Mouse (Mus musculus): Measurements from ENCODE around the gene Phox2b. TPM values are rescaled to one million over a fixed set of nuclear protein-coding genes. Genes with fewer than 3 reads are reported as not detected.
A peak's percentile ranks its signal among the peaks of the same experiment; 100 is the strongest.

Gene Phox2b
- polyA plus RNA-seq, 1 experiment from 2014 or later, result 0.21 TPM

DNA sequence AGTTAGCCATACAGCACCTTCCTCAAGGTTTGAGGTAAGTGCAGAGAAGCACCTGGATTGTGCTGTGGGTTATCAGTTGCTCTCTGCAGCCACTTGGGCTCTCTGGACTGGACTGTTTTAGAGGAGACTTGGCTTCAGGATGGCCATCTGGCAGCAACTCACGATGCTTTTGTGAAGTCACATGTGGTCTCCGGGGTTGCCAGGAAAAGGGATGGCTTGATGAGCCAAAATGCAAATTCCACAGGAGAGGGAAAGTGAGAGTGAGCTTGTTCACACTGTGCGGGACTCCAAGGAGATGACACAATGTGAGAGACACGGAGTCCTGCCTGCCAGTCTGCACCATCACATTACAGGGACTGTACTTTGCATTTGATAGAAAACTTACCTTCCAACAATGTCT lies 7.3 kb downstream of the Phox2b start:
- Histone ChIP-seq H3K4me3 (replicated peaks; ENCODE audit: low read depth, low read length) (no peak overlapping the region), H3K27ac (no peak overlapping the region), H3K36me3 (ENCODE audit: insufficient read depth, low read length) (no peaks in the 10 kb centered on the region), H3K27me3 (ENCODE audit: insufficient read depth, low read length) (peaks cover 72% of the 10 kb centered on the region), H3K9me3 (replicated peaks; ENCODE audit: low read length) (no peaks in the 10 kb centered on the region), H3K9ac (ENCODE audit: low read depth, low read length) (no peak overlapping the region), H3K4me2 (ENCODE audit: low read length) (no peak overlapping the region), H3K4me1 (replicated peaks; ENCODE audit: insufficient read depth, low read length) (no peaks in the 10 kb centered on the region)
- DNase-seq (ENCODE audit: low spot score) (no peak), ATAC-seq (replicated peaks; ENCODE audit: low FRiP score, low read depth) (no peak)
- 22% methylated on average over 4 of the region's 4 CpGs for WGBS
- TF ChIP-seq CTCF (IDR thresholded peaks at IDR 0.05; ENCODE audit: low read depth), result no peak

DNA sequence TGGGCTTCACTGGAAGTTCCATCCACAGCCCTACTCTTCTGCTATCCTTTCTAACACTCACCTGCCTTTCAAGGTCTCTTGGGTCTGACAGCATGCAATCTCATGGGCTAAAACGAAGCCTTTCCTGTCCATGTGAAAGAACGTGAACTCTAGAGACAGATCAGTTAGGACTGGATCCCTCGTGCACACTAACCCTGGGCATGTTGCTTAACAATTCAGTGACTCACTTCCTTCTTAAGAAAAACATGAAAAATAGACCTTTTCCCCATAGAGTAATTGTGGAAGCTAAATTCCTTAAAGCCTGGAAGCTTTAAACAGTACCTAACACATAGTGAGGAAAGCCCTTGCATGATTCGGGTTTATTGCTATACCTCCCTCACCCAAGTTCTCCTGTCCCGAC lies 8.2 kb downstream of the Phox2b start:
- no peak for TF ChIP-seq CTCF (IDR thresholded peaks at IDR 0.05; ENCODE audit: low read depth)
- no peaks in the 10 kb centered on the region for H3K9me3 ChIP-seq (replicated peaks; ENCODE audit: low read length)
- ATAC-seq (replicated peaks; ENCODE audit: low FRiP score, low read depth), result no peak

DNA sequence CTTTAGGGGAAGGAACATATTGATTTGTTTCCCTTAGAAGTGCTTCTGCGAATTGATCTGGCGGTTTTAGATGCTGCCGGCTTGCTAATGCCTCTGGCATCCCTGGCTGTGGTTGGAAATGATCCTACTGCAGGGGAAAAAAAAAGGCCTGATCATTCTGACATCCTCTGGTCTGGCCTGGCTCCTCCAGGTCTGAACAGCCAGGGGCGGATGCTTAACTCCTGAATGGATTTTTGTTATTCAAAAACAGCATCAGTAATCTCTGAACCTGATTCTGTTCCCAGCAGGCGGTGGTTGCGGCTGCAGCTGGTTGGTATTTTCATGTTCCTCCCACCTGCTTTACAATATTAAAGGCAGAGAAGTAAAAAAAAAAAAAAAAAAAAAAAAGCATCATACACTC lies 16.0 kb downstream of the Phox2b start:
- Histone ChIP-seq H3K36me3 (ENCODE audit: insufficient read depth, low read length) (no peaks in the 10 kb centered on the region), H3K4me3 (replicated peaks; ENCODE audit: low read depth, low read length) (no peak overlapping the region), H3K27ac (no peak overlapping the region), H3K9me3 (replicated peaks; ENCODE audit: low read length) (peaks cover 8% of the 10 kb centered on the region; the same call in 1 of the 2 replicates), H3K27me3 (ENCODE audit: insufficient read depth, low read length) (no peaks in the 10 kb centered on the region), H3K4me1 (replicated peaks; ENCODE audit: insufficient read depth, low read length) (no peaks in the 10 kb centered on the region), H3K4me2 (ENCODE audit: low read length) (no peak overlapping the region), H3K9ac (ENCODE audit: low read depth, low read length) (no peak overlapping the region)
- TF ChIP-seq CTCF (IDR thresholded peaks at IDR 0.05; ENCODE audit: low read depth), result no peak
- WGBS, result 47% methylated on average over 6 of the region's 6 CpGs
- DNase-seq (ENCODE audit: low spot score), result no peak
- ATAC-seq (replicated peaks; ENCODE audit: low FRiP score, low read depth), result no peak

More for the DNA sequence above, 8.2 kb downstream of the Phox2b start:
- Histone ChIP-seq H3K27ac (no peak overlapping the region), H3K27me3 (ENCODE audit: insufficient read depth, low read length) (peaks cover 67% of the 10 kb centered on the region), H3K9ac (ENCODE audit: low read depth, low read length) (no peak overlapping the region), H3K4me1 (replicated peaks; ENCODE audit: insufficient read depth, low read length) (no peaks in the 10 kb centered on the region), H3K4me2 (ENCODE audit: low read length) (no peak overlapping the region), H3K4me3 (replicated peaks; ENCODE audit: low read depth, low read length) (no peak overlapping the region), H3K36me3 (ENCODE audit: insufficient read depth, low read length) (no peaks in the 10 kb centered on the region)
- no peak for DNase-seq (ENCODE audit: low spot score)
- WGBS, result 54% methylated on average over 5 of the region's 5 CpGs

DNA sequence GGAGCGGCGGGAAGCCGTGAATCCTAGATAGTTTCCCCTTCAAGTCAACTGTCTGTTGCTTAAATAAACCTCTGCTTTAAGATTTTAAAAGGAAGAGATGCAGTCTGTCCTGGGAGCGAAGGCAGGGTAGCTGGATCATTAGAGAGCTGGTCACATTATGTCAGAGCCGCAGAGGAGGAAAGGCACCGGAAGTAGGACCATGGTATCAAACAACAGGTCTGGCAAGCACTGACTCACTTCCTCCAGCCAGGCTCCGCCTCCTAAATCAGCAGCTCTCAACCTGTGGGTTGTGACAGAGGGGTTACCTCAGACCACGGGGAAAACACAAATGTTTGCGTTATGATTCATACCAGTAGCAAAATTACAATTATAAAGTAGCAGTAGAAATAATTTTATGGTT lies 35.5 kb downstream of the Phox2b start:
- Histone ChIP-seq H3K36me3 (ENCODE audit: insufficient read depth, low read length) (no peaks in the 10 kb centered on the region), H3K4me2 (ENCODE audit: low read length) (no peak overlapping the region), H3K9ac (ENCODE audit: low read depth, low read length) (no peak overlapping the region), H3K4me3 (replicated peaks; ENCODE audit: low read depth, low read length) (no peak overlapping the region), H3K27ac (no peak overlapping the region), H3K27me3 (ENCODE audit: insufficient read depth, low read length) (no peaks in the 10 kb centered on the region), H3K9me3 (replicated peaks; ENCODE audit: low read length) (no peaks in the 10 kb centered on the region), H3K4me1 (replicated peaks; ENCODE audit: insufficient read depth, low read length) (no peaks in the 10 kb centered on the region)
- no peak for TF ChIP-seq CTCF (IDR thresholded peaks at IDR 0.05; ENCODE audit: low read depth)
- WGBS, result 72% methylated on average over 9 of the region's 9 CpGs
- DNase-seq (ENCODE audit: low spot score) (no peak), ATAC-seq (replicated peaks; ENCODE audit: low FRiP score, low read depth) (no peak)

DNA sequence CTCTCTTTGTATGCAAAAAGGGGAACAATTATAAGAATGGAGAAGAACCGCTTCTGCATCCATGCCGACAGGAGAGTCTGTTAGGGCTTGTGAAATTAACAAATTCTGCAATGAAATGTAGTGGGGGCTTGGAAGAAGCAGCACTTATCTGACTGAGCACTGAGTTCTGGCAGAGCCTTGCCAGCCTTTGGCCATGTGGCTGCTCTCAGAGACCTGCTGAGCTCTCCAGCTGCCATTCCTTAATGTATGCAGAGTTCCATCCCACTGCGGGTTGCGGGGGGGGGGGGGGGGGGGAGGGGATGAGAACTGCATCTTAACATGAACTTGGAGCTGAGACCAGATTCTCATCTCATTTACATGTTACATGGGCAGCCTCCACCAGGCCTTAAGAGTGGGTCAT lies 38.6 kb downstream of the Phox2b start:
- Histone ChIP-seq H3K4me2 (ENCODE audit: low read length) (no peak overlapping the region), H3K27me3 (ENCODE audit: insufficient read depth, low read length) (no peaks in the 10 kb centered on the region), H3K27ac (no peak overlapping the region), H3K4me1 (replicated peaks; ENCODE audit: insufficient read depth, low read length) (no peaks in the 10 kb centered on the region), H3K36me3 (ENCODE audit: insufficient read depth, low read length) (no peaks in the 10 kb centered on the region), H3K9me3 (replicated peaks; ENCODE audit: low read length) (no peaks in the 10 kb centered on the region), H3K4me3 (replicated peaks; ENCODE audit: low read depth, low read length) (no peak overlapping the region), H3K9ac (ENCODE audit: low read depth, low read length) (no peak overlapping the region)
- ATAC-seq (replicated peaks; ENCODE audit: low FRiP score, low read depth) (no peak), DNase-seq (ENCODE audit: low spot score) (no peak)
- no peak for TF ChIP-seq CTCF (IDR thresholded peaks at IDR 0.05; ENCODE audit: low read depth)
- WGBS, result 47% methylated on average over 4 of the region's 4 CpGs

DNA sequence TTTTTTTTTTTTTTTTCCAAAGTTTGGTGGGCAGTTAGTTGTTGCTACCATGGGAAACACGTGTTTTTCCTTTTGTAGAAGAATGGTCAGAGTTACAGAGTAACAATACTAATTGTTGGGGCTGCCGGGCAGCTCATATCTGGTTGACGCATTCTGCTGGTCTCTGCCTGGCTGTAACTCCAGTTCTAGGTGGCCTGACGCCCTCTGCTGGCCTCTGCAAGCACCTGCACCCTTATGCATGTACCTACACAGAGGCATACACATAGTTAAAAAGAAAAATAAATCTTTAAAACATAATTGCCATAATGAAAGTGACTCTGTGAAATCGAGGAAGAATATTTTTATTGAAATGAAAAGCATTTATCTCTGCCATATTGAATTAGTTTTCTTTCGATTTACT lies 41.3 kb downstream of the Phox2b start:
- no peak overlapping the region for H3K4me2 ChIP-seq (ENCODE audit: low read length)
- H3K36me3 ChIP-seq (ENCODE audit: insufficient read depth, low read length), result 0 out of 2 replicates have a peak, but pooled peaks cover 4% of the 10 kb centered on the region
- H3K9me3 ChIP-seq (replicated peaks; ENCODE audit: low read length), result no peaks in the 10 kb centered on the region
- no peak overlapping the region for H3K9ac ChIP-seq (ENCODE audit: low read depth, low read length)
- H3K4me3 ChIP-seq (replicated peaks; ENCODE audit: low read depth, low read length), result no peak overlapping the region
- no peak for DNase-seq (ENCODE audit: low spot score)
- no peak overlapping the region for H3K27ac ChIP-seq
- ATAC-seq (replicated peaks; ENCODE audit: low FRiP score, low read depth), result no peak
- TF ChIP-seq CTCF (IDR thresholded peaks at IDR 0.05; ENCODE audit: low read depth), result peak; percentile 25; the same call in 1 of the 2 replicates
- WGBS, result 88% methylated on average over 6 of the region's 6 CpGs
- H3K4me1 ChIP-seq (replicated peaks; ENCODE audit: insufficient read depth, low read length), result no peaks in the 10 kb centered on the region
- H3K27me3 ChIP-seq (ENCODE audit: insufficient read depth, low read length), result no peaks in the 10 kb centered on the region

DNA sequence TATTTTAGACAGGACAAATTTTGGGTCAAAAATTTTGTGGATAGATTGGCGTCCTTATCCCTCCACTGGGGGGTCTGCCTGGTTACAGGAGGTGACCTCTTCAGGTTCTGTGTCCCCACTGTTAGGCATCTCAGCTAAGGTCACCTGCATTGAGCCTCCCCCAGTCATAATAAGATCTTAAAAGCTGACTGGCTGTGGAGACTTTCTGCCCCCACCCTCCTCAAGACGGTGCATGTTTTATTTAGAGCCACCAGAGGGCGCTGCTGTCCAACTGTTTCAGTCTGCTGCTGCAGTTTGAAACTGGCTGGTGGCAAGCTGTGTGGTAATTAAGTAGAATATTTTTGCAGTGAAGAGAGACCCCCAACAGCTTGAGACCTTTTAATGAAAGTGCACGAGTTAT lies 51.1 kb downstream of the Phox2b start:
- no peak overlapping the region for H3K4me2 ChIP-seq (ENCODE audit: low read length)
- peak; percentile 93 for TF ChIP-seq CTCF (IDR thresholded peaks at IDR 0.05; ENCODE audit: low read depth)
- no peak; the same call in 1 of the 2 replicates for ATAC-seq (replicated peaks; ENCODE audit: low FRiP score, low read depth)
- no peak overlapping the region for H3K4me3 ChIP-seq (replicated peaks; ENCODE audit: low read depth, low read length)
- peak; percentile 89 for DNase-seq (ENCODE audit: low spot score)
- H3K36me3 ChIP-seq (ENCODE audit: insufficient read depth, low read length), result no peaks in the 10 kb centered on the region; the same call in 1 of the 2 replicates
- no peak overlapping the region for H3K27ac ChIP-seq
- WGBS, result 15% methylated on average over 4 of the region's 4 CpGs
- H3K27me3 ChIP-seq (ENCODE audit: insufficient read depth, low read length), result no peaks in the 10 kb centered on the region
- no peaks in the 10 kb centered on the region for H3K9me3 ChIP-seq (replicated peaks; ENCODE audit: low read length)
- no peaks in the 10 kb centered on the region for H3K4me1 ChIP-seq (replicated peaks; ENCODE audit: insufficient read depth, low read length)
- no peak overlapping the region for H3K9ac ChIP-seq (ENCODE audit: low read depth, low read length)

Small RNAs within 50 kb of the gene (microRNA-seq; reads per million reads assigned to microRNA genes)
- not detected for gene Gm23841

Other genes starting within 250 kb of the Phox2b start
- 120 and 121 TPM in 2 replicates for gene Tmem33, start 161.3 kb upstream of the Phox2b start, polyA plus RNA-seq (2015; fragmentation: Nextera tagmentation; extraction: Ambion mirVana)
- gene Slc30a9, start 207.7 kb upstream of the Phox2b start, polyA plus RNA-seq (2015; fragmentation: Nextera tagmentation; extraction: Ambion mirVana), result 121 and 129 TPM in 2 replicates